Mouse (Mus musculus): Measurements from ENCODE around the gene Stx7. TPM values are rescaled to one million over a fixed set of nuclear protein-coding genes. Genes with fewer than 3 reads are reported as not detected.
"Not testable (repeated sequence)": the region's sequence is repeated elsewhere in the genome, so short reads cannot be mapped to it uniquely, and the experiment has no call there.

Gene Stx7
- polyA plus RNA-seq (2012; rRNA removed) = 95.0 and 124 TPM in 2 replicates

GRCm38 (mm10) chr10:24149135-24149781 is at the start of gene Stx7:
TSS of gene Stx7 (plus strand) at chr10:24149302.
- peak; percentile 87 for DNase-seq (ENCODE audit: low spot score)

DNA sequence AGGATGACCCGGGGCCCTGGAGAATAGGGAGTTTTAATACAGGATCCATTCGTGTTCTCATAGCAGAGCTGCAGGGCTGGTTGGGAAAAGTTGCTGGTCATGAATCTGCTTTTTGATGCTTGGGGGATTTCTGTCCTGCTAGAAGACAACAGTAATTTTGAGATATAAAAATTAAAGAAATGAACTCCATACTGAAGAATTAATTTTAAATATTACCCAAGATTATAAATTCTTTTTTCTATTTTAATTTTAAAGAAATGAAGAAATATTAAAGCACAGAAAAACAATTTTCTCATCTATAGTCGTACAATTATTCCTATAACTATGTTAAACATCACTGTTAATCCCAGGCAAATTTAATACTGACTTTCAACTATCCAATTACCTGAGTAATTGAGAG is 47.3 kb upstream of the Stx7 start, which contains the start of gene Taar8c:
Taar8c (minus strand) TSS at position 101 of the 400 bp plus-strand sequence.
- DNase-seq (ENCODE audit: low spot score) = not testable (repeated sequence)

DNA sequence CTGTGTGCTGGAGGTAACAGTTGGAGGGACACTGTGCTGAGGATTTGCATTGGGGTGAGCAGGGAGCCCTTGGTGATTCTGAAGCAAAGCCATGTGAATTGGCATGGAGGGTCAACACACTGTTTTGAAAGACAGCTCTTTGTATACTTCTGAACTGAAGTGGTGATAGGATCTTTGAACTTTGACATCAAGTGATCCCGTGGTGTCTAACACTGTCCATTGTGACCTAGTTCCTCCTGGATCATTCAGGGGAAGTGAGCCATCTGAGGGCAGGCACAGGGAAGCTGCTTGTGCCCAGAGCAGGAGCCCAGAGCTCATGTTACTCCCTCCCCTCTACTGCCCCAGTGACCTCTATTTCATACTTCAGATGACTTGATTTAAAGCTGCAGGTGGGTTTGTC is 45.8 kb upstream of the Stx7 start:
- DNase-seq (ENCODE audit: low spot score) = not testable (repeated sequence)

DNA sequence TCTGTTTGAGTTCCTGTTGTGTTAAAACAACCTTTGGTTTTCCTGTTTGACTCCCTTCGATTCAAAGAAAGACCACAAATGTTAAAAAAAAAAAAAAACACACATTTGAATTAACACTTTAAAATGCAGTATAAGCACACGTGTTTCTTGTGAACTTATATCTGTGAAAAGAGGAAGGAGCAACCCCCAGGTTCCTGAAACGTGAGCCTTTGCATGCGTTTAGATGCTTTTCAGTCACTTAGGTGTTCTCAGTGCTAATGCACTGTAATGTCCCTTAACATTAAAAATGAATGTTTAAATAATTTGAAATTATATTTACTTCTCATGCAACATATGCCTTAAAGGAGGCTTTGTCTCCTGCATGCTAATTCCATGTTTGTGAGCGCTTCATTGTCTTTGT is 41.4 kb upstream of the Stx7 start:
- DNase-seq (ENCODE audit: low spot score) = no peak

DNA sequence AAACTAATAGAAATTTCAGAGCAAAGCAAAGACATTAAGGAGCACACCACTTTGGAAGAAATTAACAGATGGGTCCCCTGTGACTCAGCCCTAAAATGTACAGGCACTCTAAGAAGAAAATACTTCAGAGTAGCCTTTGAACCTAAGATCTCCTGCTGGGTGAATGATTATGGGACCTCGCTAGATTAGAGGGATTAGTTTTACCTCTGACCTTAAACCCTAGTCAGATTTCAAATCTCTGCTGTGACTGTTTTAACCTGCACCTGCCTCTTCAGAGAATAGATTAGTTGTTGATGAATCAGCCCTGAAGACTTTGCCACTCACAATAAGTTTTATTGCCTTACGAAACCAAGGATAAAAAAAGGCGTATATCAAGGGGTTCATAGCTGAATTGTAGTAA is 40.9 kb upstream of the Stx7 start:
- DNase-seq (ENCODE audit: low spot score) = no peak

GRCm38 (mm10) chr10:24109434-24109833 is 39.7 kb upstream of the Stx7 start, which contains the start of gene Taar9:
TSS of gene Taar9 (minus strand) at chr10:24109534.
- not testable (repeated sequence) for DNase-seq (ENCODE audit: low spot score)

GRCm38 (mm10) chr10:24111116-24111778 is 37.9 kb upstream of the Stx7 start:
- no peak for DNase-seq (ENCODE audit: low spot score)

DNA sequence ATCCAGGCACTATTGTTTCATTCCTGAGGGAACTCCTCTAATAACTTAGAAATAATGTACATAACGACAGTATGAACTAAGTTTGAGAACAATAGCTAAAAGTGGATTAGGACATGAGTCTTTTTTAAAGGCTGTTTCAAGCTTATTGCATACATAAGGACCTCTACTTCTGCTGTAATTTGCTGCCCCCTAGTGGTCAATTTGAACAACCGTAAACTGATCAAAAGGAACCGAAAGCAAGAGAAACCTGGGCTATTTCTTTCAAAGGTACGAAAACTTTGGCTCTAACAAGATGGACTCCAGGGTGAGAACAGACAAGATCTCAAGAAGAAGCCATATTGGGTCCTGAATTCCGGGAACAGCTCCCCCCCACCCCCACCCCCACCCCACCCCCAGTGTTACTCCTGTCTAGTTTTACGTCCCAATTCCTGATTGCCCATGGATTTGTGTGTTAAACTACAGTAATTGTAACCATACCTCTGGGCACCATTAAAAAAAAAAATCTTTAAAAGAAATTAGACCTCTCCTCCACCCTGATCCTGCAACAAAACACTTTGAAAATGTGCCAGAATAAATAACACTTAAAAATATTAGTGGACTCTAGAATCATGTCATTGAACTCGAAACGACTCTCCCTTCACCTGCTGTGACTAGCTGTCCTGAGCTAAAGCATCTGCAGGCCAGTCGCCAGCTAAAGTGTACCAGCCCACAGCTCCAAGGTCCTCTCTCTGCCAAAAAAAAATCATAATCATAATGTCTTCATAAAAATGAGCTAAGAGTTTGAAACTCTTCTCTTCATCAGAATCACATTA is 17.4 kb upstream of the Stx7 start:
- DNase-seq (ENCODE audit: low spot score) = no peak

- DNase-seq (ENCODE audit: low spot score) = no peak
Observed at GRCm38 (mm10) chr10:24132273-24132672, 16.8 kb upstream of the Stx7 start.

GRCm38 (mm10) chr10:24133132-24133531 is 16.0 kb upstream of the Stx7 start:
- DNase-seq (ENCODE audit: low spot score) = no peak

DNA sequence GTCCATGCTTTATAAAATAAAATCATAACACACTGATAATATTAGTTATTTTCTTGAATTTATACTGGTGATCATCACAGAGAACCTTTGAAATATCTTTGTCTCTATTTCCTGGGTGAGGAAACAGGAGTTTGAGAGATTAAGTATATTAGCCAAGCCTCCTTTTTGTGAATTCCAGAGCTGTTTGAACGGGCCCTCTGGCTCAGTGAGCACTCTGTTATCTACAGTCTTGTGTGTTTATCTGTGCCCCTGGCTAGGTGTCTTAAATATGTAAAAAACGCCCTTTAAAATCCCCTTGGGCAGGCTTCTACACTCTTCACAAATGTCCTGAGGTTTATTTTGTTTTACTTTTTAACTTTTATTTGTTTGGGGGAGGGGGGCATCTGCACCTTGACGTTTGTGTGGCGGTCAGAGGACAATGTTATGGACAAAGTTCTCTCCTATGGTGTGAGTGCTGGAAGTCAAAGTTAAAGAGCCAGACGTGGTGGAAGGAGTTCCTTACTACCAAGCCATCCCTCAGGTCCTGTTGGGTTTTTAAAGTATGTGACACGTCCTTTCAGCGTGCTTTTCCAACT is 14.9 kb upstream of the Stx7 start:
- DNase-seq (ENCODE audit: low spot score) = no peak

DNA sequence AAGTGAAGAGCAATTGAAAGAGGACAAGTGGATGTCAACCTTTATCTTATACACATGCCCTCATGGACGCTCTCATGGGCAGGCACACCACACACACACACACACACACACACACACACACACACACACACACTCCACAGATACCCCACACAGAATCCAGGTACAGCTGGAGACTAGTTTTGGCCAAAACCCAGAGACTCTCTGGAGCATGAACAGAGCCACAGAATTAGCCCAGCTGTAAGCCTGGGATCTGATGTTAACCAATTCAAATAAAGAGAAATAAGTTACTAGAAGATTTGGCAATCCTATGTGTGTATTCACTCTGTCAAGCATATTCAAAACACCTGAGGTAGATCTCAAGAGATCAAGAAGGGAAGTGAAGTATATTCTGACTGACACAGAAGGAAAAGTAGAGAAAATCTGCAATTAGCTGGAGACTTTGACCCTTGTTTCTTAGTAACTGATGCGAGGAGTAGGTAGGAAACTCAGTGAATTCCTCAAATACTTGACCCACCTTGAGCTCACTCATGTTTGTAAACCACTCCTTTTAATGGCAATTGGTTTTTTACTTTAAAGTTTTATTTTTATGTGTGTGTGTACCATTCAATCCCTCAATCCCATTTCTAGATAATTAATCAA is 10.4 kb upstream of the Stx7 start:
- DNase-seq (ENCODE audit: low spot score) = no peak

DNA sequence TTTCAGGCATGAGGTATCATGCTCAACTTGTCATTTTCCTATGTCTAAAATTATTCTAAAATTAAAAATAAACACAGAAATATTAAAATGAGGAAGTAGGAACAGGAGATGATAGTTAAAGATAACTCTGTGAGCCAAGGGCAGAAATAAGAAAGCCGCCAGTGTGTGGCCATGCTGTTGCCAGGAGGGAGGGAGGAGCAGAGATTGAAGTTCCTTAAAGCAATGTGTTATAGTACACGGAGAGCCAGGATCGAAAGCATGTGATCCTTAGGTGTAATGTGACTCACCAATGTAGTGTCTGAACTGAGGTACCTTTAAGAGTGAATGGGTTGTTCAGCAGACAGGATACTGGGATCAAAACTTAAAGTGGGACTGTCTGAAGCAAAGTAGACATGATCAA is 6.4 kb upstream of the Stx7 start:
- no peak for DNase-seq (ENCODE audit: low spot score)

DNA sequence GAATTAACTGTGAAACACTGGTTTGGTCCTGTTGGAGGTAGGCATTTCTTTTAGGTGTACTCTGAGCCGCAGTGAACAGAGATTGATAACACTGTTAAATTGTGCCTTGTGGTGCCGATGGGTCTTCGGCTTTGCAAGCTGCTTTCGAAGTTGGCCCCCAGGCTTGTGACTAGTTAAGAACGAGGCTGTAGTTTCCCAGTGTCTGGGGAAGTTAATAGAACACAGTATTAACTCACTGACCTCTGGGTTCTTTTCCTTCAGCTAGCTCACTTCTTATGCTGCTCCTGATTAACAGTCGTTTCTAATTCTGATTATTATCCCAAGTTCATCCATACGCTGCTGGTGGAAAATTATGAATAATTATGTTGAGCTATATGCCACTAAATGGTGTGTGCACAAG is 984 bp downstream of the Stx7 start:
- no peak for DNase-seq (ENCODE audit: low spot score)

DNA sequence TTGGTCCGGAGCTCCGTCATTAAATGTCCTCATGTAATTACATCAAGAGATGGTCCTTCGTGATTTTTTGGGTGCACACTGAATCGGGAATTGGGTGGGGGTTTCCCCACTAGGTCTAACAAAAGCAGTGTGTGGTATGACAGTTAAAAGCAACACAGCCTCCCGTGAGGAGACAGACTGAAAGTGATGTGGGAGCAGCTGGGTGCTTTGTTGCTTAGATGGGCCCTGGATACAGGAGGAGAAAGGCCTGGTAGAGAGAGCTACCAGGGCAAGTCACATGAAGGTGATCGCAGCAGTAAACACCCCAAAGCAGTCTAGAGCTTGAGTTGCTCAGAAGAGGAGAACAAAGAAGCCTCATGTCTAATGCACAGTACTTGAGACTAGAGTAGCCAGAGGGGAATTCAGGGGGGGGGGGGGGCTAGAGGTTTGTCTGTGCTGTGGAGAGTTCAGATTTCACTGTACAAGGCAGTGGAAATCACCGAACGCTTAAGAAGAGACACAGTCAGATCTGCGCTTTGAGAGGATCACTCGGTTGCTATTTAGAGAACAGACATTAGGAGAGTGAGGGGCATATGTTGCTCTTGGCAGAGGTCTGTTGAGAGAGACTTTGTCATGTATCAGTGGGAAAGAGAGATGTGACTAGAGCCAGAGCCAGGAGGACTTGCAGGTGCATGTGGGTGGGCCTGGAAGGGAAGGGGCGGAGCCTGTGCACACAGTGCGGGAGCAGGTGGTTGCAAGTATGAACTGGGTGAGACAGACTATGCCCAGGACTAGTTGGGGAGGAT is 9.6 kb downstream of the Stx7 start:
- no peak for DNase-seq (ENCODE audit: low spot score)

- no peak for DNase-seq (ENCODE audit: low spot score)
Observed at GRCm38 (mm10) chr10:24159575-24159974, 10.5 kb downstream of the Stx7 start.

DNA sequence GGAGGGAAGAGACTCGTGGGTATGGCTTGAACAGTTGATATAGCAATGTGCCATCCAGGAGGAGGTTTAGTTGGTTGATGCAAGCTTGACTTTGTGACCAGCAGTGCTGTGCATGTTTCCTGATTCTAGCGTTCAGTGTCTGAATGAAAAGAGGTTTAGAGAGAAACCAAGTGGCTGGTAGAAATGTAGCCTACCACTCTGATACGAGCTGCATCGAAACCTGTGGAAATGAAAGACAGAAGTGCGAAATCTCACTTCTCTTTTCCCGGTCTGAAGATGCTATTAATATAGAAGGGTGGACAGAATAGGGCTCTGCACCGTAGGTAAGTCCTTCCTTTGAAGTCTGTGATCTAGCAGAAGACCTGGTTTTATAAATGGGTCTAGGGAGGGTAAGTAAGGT is 11.2 kb downstream of the Stx7 start:
- DNase-seq (ENCODE audit: low spot score) = no peak

DNA sequence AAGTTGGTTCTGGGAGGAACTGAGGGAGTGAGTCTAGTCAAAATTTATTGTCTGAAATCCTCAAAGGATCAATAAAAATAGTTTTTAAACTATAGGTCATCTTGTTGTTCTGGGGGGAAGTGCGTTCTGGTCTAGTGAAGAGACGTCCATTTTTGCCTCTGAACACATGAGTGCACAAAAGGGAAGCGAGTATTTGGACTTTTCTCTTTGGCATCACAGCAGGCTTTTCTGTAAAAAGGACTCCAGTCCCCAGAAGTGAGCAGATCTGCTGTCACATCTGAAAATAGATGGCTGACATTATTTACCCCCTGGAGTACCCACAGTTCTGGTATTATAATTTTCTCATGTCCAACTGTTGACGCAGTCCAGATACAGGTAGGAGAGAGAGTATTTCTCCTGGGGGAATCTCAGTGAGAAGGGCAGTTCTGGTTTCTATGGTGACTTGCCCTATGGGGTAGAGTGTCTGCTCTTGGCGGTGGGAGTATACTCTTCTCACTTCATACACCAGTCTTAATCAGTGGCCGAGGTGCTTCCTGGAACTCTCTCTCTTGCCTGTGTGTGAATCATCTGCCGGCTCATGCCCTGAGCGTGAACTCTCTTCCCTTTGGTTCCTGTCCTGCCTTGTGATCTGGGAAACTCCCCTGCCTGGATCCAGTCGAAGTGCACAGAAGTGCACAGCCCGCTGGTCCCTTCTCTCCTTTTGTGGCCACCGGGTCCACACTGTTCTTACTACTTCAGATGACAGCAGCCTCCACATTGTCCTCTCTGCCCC is 15.2 kb downstream of the Stx7 start:
- DNase-seq (ENCODE audit: low spot score) = no peak

DNA sequence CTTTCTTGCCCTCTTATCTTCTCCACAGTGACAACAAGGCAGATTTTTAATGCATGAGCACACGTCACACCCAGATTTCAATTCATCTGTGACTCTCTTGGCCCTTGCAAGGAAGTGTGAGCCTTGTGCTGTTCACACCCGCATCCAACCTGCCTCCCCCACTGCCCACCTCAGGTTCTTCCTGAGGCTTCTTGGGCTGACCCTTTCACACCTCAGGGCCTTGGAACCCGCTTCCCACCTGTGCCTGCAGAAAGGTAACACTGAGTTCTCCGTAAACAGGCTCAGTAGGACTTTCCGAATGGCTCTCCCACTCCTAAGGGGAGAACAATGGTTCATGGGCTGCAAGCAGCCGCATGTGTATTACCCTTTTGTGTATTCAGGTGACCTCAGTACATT is 15.8 kb downstream of the Stx7 start:
- DNase-seq (ENCODE audit: low spot score) = no peak

DNA sequence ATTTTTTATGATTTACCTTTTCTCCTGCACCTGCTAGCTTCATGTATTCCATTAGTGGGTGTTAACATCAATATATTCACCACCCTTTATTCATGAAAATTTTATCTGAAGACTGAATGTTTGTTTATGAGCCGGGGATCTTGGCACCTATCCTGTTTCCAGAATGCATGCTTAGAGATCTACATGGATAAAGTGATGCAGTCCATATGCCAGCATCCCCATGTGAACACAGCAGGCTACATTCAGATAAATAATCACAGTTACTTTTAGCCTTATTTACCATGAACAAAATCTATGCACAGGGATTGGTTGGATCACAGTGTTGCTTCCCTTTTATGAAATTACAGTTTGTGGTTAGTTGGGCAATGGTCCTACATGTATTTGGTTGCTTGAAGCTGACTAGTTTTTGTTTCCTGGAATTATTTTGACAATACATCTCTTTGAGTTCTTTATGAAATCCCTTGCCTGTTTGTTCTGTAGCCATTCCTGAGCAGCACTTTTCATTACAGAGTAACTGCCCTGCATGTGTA is 16.5 kb downstream of the Stx7 start:
- no peak for DNase-seq (ENCODE audit: low spot score)
